Mouse (Mus musculus): ENCODE results near the gene Jmjd1c. TPM values are rescaled to one million over a fixed set of nuclear protein-coding genes. Genes with fewer than 3 reads are reported as not detected.

Jmjd1c gene
- 4.4 and 6.0 TPM in 2 replicates for polyA plus RNA-seq (2012; rRNA removed)

DNA sequence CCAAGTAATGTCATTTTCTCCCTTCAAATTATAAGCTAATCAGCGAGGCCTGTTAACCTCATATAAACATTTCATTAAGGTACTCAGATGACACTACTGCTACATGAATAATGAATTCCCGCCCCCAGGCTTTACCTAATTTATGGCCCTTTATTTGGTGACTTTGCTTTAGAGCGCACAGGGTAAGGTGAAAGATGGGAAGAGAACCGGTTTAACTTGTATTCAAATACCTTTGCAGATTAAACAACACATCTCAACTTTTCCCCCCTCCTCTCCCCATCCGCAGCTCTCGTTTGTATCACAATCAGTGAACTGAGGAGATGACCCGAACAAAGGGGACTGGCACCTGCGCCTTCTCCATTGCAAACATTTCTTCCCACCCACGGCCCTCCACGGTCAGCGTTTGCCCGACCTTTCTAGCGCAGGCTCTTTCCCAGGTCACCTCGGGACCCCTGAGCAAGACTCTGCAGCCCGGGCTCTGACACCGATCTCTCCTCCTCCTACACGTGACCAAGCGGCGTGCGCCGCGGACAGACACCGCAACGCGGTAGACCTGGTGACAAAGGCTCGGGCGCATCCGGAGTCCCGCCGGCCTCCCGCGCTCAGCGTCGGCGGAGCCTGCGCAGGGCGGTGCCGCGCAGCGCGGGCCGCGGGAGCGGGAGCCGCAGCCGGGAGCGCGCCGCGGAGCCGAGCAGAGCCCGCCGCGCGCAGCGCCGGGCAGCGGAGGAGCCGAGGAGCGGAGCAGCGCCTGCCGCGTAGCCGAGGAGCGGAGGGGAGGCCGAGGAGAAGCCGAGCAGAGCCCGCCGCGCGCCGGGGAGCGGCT is at the start of gene Jmjd1c:
Gene Jmjd1c, plus strand, starts transcription at position 328 of the 823 bp plus-strand sequence.

DNA sequence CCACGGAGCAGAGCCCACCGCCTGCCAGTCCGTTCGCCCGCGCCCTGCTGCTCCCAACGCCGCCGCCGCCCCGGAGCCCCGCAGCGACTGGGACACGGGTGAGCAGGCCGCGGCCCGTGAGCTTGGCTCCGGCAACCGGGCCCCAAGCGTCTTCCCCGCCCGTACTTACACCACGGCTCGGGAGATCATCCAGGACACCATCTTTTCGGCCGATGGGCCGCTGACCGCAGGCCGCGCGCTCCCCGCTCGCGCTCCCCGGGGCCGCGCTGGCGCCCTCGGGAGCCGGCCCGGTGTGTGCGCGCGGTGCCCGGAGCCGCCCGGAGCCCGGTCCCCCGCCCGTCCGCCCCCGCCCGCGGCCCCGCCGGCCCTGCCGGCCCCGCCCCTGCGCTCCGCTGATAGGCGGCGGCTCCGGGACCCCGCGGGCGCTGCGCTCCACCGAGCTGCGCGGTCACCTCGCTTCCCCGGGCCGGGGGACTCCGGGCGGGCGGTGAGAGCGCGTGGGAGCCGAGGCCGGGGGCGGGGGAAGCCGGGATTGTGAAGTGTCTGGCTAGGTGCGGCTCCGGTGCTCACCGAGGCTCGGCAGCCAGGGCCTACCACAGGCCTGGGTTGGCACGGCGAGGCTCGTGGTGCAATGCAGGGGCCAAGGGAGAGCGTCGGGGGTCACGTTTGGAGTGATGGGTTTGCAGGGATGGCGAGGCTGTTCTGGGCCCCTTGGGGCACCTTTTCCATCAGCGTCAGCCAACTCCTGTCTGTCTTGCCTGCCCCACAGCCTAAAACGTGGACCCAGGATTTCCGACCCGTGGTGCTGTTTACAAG is 904 bp downstream of the Jmjd1c start, which contains the start of gene Reep3:
Gene Reep3, minus strand, starts transcription at position 325 of the 816 bp plus-strand sequence.

DNA sequence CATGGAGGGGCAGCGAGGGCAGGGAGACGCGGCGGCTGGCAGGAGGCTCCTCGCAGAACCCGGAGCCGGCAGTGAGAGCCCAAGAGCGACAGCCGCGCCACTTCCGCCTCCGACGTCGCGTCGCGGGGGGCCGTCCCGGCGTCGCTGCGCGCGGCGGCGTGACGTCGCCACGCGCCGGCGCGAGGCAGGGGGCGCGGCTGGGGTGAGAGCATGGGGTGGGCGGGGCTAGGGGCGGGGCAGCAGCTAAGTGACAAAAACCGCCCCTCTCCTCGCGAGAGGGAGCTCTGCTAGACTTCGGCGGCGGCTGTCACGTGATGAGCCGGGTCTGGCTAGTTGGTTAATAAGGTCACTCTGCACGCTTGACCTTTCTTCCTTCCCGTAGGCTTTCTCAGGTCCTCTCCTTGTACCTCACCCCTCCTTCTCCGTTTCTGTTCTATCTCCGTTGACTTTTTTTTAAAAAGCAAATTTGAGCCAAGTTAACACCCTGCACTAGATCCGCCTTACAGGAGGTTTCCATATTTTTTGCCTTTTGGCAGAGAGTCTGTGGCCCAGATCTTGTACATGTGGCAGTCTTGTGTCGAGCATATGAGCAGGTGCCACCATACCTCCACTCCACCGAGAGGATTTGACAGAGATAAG is 189.4 kb downstream of the Jmjd1c start, which contains the start of gene Nrbf2:
Gene Nrbf2, minus strand, starts transcription at position 130 of the 639 bp plus-strand sequence.

Other genes with a start within 250 kb of the Jmjd1c start
- gene Reep3, start 820 bp downstream of the Jmjd1c start, polyA plus RNA-seq (2012; rRNA removed): 3.0 and 4.8 TPM in 2 replicates
- gene Nrbf2, start 189.2 kb downstream of the Jmjd1c start, polyA plus RNA-seq (2012; rRNA removed): 6.1 and 8.6 TPM in 2 replicates